Mouse (Mus musculus) olfactory bulb, adult 2 months (tissue): ENCODE results near the gene Rnf166.

Source experiments
- CTCF ChIP-seq: fragments of 200-500 bp; IDR thresholded peaks from 2 replicates; pipeline ENCODE4 v1.5.1; 2012; ENCODE audit warnings: low read depth, mild to moderate bottlenecking, low read length, moderate library complexity; ENCODE audit not compliant: insufficient read depth
- POLR2A ChIP-seq: fragments of 200-500 bp; IDR thresholded peaks from 2 replicates; pipeline ENCODE4 v1.6.1; 2012; ENCODE audit warnings: mild to moderate bottlenecking, low read depth, low read length, moderate library complexity; ENCODE audit not compliant: insufficient read depth

DNA sequence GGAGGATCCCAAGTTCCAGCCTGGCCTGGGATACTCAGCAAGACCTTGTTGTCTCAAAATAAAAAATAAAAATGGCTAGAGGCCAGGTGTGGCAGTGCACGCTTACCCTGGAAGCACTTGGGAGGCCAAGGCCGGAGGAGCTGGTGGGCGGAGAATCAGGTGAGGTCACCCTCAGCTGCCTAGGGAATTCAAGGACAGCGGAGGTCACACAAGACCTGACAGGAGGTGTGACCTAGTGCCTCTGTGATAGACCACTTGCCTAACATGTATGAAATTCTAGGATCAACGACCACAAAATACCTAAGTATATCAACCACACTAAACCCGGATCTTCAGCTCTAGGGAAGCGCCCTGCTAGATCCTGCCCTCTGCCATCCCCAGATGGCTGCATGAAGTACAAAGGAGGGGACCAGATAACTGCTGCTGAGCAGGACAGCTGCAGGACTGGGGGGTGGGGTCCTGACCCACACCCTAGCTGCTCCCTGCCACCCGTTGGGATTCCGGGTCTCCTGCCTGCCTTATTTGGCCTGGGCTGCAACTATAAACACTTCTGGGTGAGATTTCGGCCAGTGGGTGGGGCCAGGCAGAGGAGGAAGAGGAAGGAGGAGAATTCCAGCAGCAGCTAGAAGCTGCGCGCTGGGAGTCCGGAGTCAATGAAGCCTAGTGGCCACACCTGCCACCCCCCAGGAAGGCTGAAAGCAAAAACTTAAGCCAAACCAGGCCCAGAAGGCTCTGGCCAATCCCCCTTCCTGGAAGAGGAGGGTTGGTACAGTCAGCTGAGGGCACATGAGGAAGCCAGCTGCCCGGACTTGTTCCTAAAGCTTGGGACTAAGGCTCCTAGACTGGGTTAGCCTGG is 47.2 kb upstream of the Rnf166 start:
- TF ChIP-seq CTCF (no peak), POLR2A (no peak)
